Mouse (Mus musculus) 3T3-L1 (cell line): ENCODE results near the gene Rnf215.
A peak's percentile ranks its signal among the peaks of the same experiment; 100 is the strongest.

Experiments used
- DNase-seq: peaks from one replicate; pipeline ENCODE4 v3.0.0-alpha.2; 2015; ENCODE audit warnings: low read depth, low spot score

The Rnf215 gene

DNA sequence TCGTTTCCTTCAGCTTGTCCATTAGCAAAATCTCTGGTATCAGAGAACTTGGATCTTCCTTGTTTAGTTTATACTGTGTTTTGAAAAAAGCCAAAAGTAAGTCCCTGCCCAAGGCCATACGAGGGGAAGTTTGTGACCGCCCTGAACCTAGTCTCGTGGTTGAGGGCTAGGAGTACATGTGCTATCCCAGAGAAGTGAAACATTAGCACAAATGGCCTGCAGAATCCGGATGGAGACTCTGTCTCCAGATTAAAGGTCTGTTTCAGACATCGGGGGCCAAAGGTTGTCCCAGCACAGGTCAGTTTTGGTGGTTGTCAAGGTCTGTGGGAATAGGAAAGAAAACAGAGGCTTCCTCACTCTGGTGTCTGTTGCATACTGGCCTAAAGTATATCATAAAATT lies 54.2 kb downstream of the Rnf215 start:
- no peak for DNase-seq

DNA sequence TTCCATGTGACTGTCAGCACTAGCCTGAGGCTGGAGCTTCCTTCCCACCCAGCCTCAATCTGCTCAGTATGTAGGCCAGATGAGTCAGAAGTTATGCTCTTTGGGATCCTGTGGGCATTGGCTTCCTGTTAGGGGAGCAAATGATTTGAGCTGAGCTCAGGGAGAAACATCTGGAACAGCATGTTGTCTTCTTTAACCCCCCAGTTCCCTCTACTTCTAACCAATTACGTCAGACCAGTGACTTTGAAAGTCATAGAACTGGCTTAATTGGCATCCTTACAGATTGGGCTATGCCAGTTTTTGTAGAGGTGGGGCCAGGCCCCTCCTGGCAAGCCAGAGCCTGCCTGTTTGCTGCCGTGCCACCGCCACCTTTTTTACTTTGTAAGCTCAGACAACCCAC lies 55.7 kb downstream of the Rnf215 start:
- peak; percentile 92 for DNase-seq
